Mouse (Mus musculus): ENCODE results near the gene Maml3. TPM values are rescaled to one million over a fixed set of nuclear protein-coding genes. Genes with fewer than 3 reads are reported as not detected.

Gene Maml3
- polyA plus RNA-seq, 1 experiment: 2.2 TPM

GRCm38 (mm10) chr3:51875629-51876028, 229.2 kb downstream of the Maml3 start:
- H3K27ac ChIP-seq (ENCODE audit: insufficient read depth, low read depth, low read length): no peak overlapping the region
- H3K4me1 ChIP-seq (ENCODE audit: control insufficient read depth, insufficient read depth, low read length): no peaks in the 10 kb centered on the region
- TF ChIP-seq CTCF (IDR thresholded peaks at IDR 0.05; ENCODE audit: low read depth, low read length) (no peak), POLR2A (IDR thresholded peaks at IDR 0.05; ENCODE audit: borderline replicate concordance, low read depth, low read length) (no peak)
- no peak overlapping the region for H3K4me3 ChIP-seq (ENCODE audit: insufficient read depth, low read length)

DNA sequence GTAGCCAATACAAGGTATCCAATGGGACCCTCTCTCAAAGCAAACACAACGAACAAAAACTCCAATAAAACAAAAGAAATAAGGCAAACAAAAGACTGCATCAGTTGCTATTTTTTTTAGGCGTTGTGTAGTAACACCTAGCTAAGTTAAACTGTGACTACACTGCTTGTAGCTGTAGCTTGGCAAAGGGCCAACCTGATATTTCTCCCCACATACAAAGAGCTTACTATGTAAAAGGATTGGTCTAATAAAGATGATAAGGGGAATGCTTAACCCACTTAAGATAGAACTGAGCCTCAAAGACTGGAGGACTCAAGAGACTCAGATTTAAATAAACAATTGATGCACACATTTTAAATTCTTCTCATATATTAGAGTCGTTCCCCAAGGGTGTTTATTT, 230.6 kb downstream of the Maml3 start:
- Histone ChIP-seq H3K4me3 (ENCODE audit: insufficient read depth, low read length) (no peak overlapping the region), H3K4me1 (ENCODE audit: control insufficient read depth, insufficient read depth, low read length) (peaks cover 3% of the 10 kb centered on the region), H3K27ac (ENCODE audit: insufficient read depth, low read depth, low read length) (no peak overlapping the region)
- TF ChIP-seq CTCF (IDR thresholded peaks at IDR 0.05; ENCODE audit: low read depth, low read length) (no peak), POLR2A (IDR thresholded peaks at IDR 0.05; ENCODE audit: borderline replicate concordance, low read depth, low read length) (no peak)

- H3K4me3 ChIP-seq (ENCODE audit: insufficient read depth, low read length): no peak overlapping the region
- H3K4me1 ChIP-seq (ENCODE audit: control insufficient read depth, insufficient read depth, low read length): peaks cover 13% of the 10 kb centered on the region
- TF ChIP-seq CTCF (IDR thresholded peaks at IDR 0.05; ENCODE audit: low read depth, low read length) (no peak), POLR2A (IDR thresholded peaks at IDR 0.05; ENCODE audit: borderline replicate concordance, low read depth, low read length) (no peak)
- H3K27ac ChIP-seq (ENCODE audit: insufficient read depth, low read depth, low read length): no peak overlapping the region
These were observed 232.1 kb downstream of the Maml3 start for GRCm38 (mm10) chr3:51872771-51873170.

DNA sequence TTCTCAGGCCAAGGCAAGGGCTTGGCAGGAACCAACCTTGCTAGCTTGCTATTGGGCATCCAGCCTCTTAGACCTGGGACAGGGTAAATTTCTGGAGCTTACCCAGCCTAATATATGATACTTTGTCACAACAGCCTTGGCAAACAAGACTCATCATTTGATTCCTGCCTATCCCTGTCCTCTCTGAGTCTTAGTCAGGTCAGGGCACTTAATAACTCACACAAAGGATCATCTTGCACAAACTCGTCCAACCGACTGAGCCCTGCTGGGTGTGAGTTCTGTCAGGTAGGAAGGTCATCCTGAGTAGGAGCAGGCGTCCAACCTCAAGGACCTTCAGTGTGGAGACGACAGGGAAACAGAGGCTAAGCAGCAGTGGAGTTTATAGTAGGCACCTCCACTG, 233.5 kb downstream of the Maml3 start:
- Histone ChIP-seq H3K27ac (ENCODE audit: insufficient read depth, low read depth, low read length) (no peak overlapping the region), H3K4me3 (ENCODE audit: insufficient read depth, low read length) (no peak overlapping the region), H3K4me1 (ENCODE audit: control insufficient read depth, insufficient read depth, low read length) (peaks cover 13% of the 10 kb centered on the region)
- TF ChIP-seq CTCF (IDR thresholded peaks at IDR 0.05; ENCODE audit: low read depth, low read length) (no peak), POLR2A (IDR thresholded peaks at IDR 0.05; ENCODE audit: borderline replicate concordance, low read depth, low read length) (no peak)

GRCm38 (mm10) chr3:51869980-51870379, 234.9 kb downstream of the Maml3 start:
- H3K4me3 ChIP-seq (ENCODE audit: insufficient read depth, low read length): no peak overlapping the region

GRCm38 (mm10) chr3:51868857-51869256, 236.0 kb downstream of the Maml3 start:
- no peak overlapping the region for H3K27ac ChIP-seq (ENCODE audit: insufficient read depth, low read depth, low read length)
- TF ChIP-seq POLR2A (IDR thresholded peaks at IDR 0.05; ENCODE audit: borderline replicate concordance, low read depth, low read length): no peak
- no peak for TF ChIP-seq CTCF (IDR thresholded peaks at IDR 0.05; ENCODE audit: low read depth, low read length)
- H3K4me1 ChIP-seq (ENCODE audit: control insufficient read depth, insufficient read depth, low read length): peaks cover 13% of the 10 kb centered on the region
- H3K4me3 ChIP-seq (ENCODE audit: insufficient read depth, low read length): no peak overlapping the region

More at GRCm38 (mm10) chr3:51869980-51870379, 234.9 kb downstream of the Maml3 start:
- Histone ChIP-seq H3K4me1 (ENCODE audit: control insufficient read depth, insufficient read depth, low read length) (peaks cover 13% of the 10 kb centered on the region), H3K27ac (ENCODE audit: insufficient read depth, low read depth, low read length) (no peak overlapping the region)
- no peak for TF ChIP-seq CTCF (IDR thresholded peaks at IDR 0.05; ENCODE audit: low read depth, low read length)
- TF ChIP-seq POLR2A (IDR thresholded peaks at IDR 0.05; ENCODE audit: borderline replicate concordance, low read depth, low read length): no peak

DNA sequence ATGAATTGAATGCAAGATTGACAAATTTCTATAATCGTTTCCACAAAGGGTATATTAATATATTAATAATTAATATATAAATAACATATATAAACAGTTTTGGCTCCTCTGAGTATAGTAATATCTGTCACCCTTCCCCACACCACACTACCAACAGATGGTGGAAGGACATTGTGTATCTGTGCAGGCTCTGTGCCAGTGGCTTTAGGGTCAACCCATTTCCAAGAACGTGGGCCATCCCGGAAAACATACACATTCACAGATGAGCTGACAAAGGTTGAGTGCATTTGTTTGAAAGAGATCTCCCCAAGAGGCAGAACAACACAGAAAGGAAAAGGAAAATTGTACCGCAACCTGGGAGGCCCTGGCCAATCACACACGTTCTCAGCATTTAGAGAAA, 238.4 kb downstream of the Maml3 start:
- TF ChIP-seq CTCF (IDR thresholded peaks at IDR 0.05; ENCODE audit: low read depth, low read length): no peak
- TF ChIP-seq POLR2A (IDR thresholded peaks at IDR 0.05; ENCODE audit: borderline replicate concordance, low read depth, low read length): no peak
- H3K27ac ChIP-seq (ENCODE audit: insufficient read depth, low read depth, low read length): no peak overlapping the region
- H3K4me1 ChIP-seq (ENCODE audit: control insufficient read depth, insufficient read depth, low read length): peaks cover 13% of the 10 kb centered on the region
- H3K4me3 ChIP-seq (ENCODE audit: insufficient read depth, low read length): no peak overlapping the region

GRCm38 (mm10) chr3:51861631-51862030, 243.2 kb downstream of the Maml3 start:
- H3K27ac ChIP-seq (ENCODE audit: insufficient read depth, low read depth, low read length): no peak overlapping the region
- peaks cover 12% of the 10 kb centered on the region for H3K4me1 ChIP-seq (ENCODE audit: control insufficient read depth, insufficient read depth, low read length)
- no peak for TF ChIP-seq CTCF (IDR thresholded peaks at IDR 0.05; ENCODE audit: low read depth, low read length)
- no peak for TF ChIP-seq POLR2A (IDR thresholded peaks at IDR 0.05; ENCODE audit: borderline replicate concordance, low read depth, low read length)
- H3K4me3 ChIP-seq (ENCODE audit: insufficient read depth, low read length): no peak overlapping the region

DNA sequence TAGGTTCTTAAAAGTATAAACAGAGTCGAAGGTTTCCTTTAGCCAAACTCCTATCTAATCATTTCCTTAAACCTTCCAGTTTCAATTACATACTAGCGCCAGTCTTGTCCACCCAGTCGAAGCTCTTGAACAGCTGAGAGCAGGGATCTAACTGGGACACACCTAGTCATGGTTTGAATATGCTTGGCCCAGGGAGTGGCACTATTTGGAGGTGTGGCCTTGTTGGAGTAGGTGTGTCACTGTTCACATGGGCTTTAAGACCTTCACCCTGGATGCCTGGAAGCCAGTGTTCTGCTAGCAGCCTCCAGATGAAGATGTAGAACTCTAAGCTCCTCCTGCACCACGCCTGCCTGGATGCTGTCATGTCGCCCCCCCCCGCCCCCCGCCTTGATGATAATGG, 244.4 kb downstream of the Maml3 start:
- Histone ChIP-seq H3K27ac (ENCODE audit: insufficient read depth, low read depth, low read length) (no peak overlapping the region), H3K4me3 (ENCODE audit: insufficient read depth, low read length) (no peak overlapping the region), H3K4me1 (ENCODE audit: control insufficient read depth, insufficient read depth, low read length) (peaks cover 12% of the 10 kb centered on the region)
- TF ChIP-seq POLR2A (IDR thresholded peaks at IDR 0.05; ENCODE audit: borderline replicate concordance, low read depth, low read length) (no peak), CTCF (IDR thresholded peaks at IDR 0.05; ENCODE audit: low read depth, low read length) (no peak)

GRCm38 (mm10) chr3:51859208-51859607, 245.7 kb downstream of the Maml3 start:
- no peak for TF ChIP-seq CTCF (IDR thresholded peaks at IDR 0.05; ENCODE audit: low read depth, low read length)
- no peak for TF ChIP-seq POLR2A (IDR thresholded peaks at IDR 0.05; ENCODE audit: borderline replicate concordance, low read depth, low read length)
- Histone ChIP-seq H3K4me3 (ENCODE audit: insufficient read depth, low read length) (no peak overlapping the region), H3K4me1 (ENCODE audit: control insufficient read depth, insufficient read depth, low read length) (peaks cover 12% of the 10 kb centered on the region), H3K27ac (ENCODE audit: insufficient read depth, low read depth, low read length) (peak overlapping the region; percentile 57)

- Histone ChIP-seq H3K27ac (ENCODE audit: insufficient read depth, low read depth, low read length) (no peak overlapping the region), H3K4me1 (ENCODE audit: control insufficient read depth, insufficient read depth, low read length) (peaks cover 6% of the 10 kb centered on the region), H3K4me3 (ENCODE audit: insufficient read depth, low read length) (no peak overlapping the region)
- TF ChIP-seq CTCF (IDR thresholded peaks at IDR 0.05; ENCODE audit: low read depth, low read length) (no peak), POLR2A (IDR thresholded peaks at IDR 0.05; ENCODE audit: borderline replicate concordance, low read depth, low read length) (no peak)
These were observed 250.7 kb downstream of the Maml3 start for GRCm38 (mm10) chr3:51854152-51854551.
